In the genomic region with DNA sequence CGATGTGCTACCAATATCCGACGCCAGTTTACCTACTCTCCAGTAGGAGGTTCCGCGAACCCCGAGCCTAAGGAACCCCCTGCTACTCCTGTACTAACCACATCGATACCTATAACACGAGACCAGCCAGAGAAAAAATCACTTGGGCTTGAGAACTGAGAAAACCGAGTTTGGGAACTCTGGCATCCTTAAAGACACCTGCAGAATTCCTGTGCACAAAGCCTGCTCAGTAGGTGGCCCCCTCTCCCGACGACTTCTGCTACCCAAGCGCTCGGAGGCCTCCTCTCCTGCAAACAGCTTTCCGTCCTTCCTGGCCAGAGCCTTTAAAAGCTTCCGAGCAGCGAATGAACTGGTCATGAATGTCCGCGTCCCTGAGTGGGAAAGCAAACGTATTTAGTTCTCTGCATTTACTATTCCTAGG, we compare ENCODE assay signal across 8 mouse cellular contexts. TPM values are rescaled to one million over a fixed set of nuclear protein-coding genes. Genes with fewer than 3 reads are reported as not detected.
A peak's percentile ranks its signal among the peaks of the same experiment; 100 is the strongest.
DNase-seq lines count a peak whose midpoint lies in the region; ATAC-seq and TF ChIP-seq lines count a peak whose summit lies in the region.

No protein-coding gene starts in this region.

- no peak for TF ChIP-seq CTCF in ES-Bruce4 (IDR thresholded peaks at IDR 0.05; ENCODE audit: low read depth, low read length)

- H3K9me3 ChIP-seq in ES-Bruce4 (replicated peaks; ENCODE audit: control insufficient read depth, insufficient read depth, low read length, poor library complexity, severe bottlenecking), result no peaks in the 10 kb centered on the region
- H3K9me3 ChIP-seq in forebrain, embryonic 12.5 days, result no peaks in the 10 kb centered on the region
- no peaks in the 10 kb centered on the region for H3K9me3 ChIP-seq in intestine, embryonic 16.5 days (ENCODE audit: control insufficient read depth, low read length)
- H3K9me3 ChIP-seq in lung, embryonic 15.5 days, result no peaks in the 10 kb centered on the region

- no peaks in the 10 kb centered on the region for H3K36me3 ChIP-seq in ES-Bruce4 (ENCODE audit: control insufficient read depth, insufficient read depth, low read length, poor library complexity, severe bottlenecking)
- H3K36me3 ChIP-seq in forebrain, embryonic 12.5 days (replicated peaks), result no peaks in the 10 kb centered on the region
- no peaks in the 10 kb centered on the region for H3K36me3 ChIP-seq in intestine, embryonic 16.5 days (ENCODE audit: control insufficient read depth, insufficient read depth, low read length)
- no peaks in the 10 kb centered on the region for H3K36me3 ChIP-seq in lung, embryonic 15.5 days

- peak; percentile 40 for DNase-seq in embryo, embryonic 10 days (ENCODE audit: low spot score)
- no peak for DNase-seq in embryo, embryonic 9.5 days (ENCODE audit: extremely low spot score)
- DNase-seq in right cerebral cortex, postnatal 36 days (ENCODE audit: low spot score in 2 of 2), result peak; percentile 29 to 41
- no peak for DNase-seq in c-Kit-positive CD71-positive TER-119-positive erythroid progenitor cells, embryonic 14.5 days (ENCODE audit: low spot score)

- peak; percentile 17; the same call in 1 of the 2 replicates for ATAC-seq in forebrain, embryonic 12.5 days (ENCODE audit: low FRiP score)
- peak; percentile 25 for ATAC-seq in intestine, embryonic 16.5 days
- ATAC-seq in lung, embryonic 15.5 days (ENCODE audit: borderline replicate concordance, extremely low read depth, low FRiP score, low TSS enrichment), result peak; percentile 8; the same call in 1 of the 2 replicates

- no peak for TF ChIP-seq POLR2A in ES-Bruce4 (IDR thresholded peaks at IDR 0.05; ENCODE audit: insufficient read depth, low read length)

- H3K4me2 ChIP-seq in forebrain, embryonic 12.5 days, result peak overlapping the region; percentile 99
- peak overlapping the region; percentile 89 for H3K4me2 ChIP-seq in intestine, embryonic 16.5 days (ENCODE audit: low read depth, low read length)
- H3K4me2 ChIP-seq in lung, embryonic 15.5 days, result peak overlapping the region; percentile 99

- peak overlapping the region; percentile 53 for H3K9ac ChIP-seq in ES-Bruce4 (ENCODE audit: low read depth, poor library complexity, severe bottlenecking)
- peak overlapping the region; percentile 26; the same call in 1 of the 2 replicates for H3K9ac ChIP-seq in forebrain, embryonic 12.5 days
- peak overlapping the region; percentile 66 for H3K9ac ChIP-seq in intestine, embryonic 16.5 days (ENCODE audit: low read depth, low read length)
- peak overlapping the region; percentile 21; the same call in 1 of the 2 replicates for H3K9ac ChIP-seq in lung, embryonic 15.5 days

- TF ChIP-seq EP300 in ES-Bruce4 (IDR thresholded peaks at IDR 0.05; ENCODE audit: insufficient read depth, low read depth, low read length), result no peak

- H3K27ac ChIP-seq in ES-Bruce4 (ENCODE audit: insufficient read depth, low read length), result peak overlapping the region; percentile 94
- 0 out of 2 replicates have a peak overlapping the region, but pooled peaks have one; percentile 15 for H3K27ac ChIP-seq in forebrain, embryonic 12.5 days
- peak overlapping the region; percentile 93 for H3K27ac ChIP-seq in intestine, embryonic 16.5 days (ENCODE audit: low read length)
- peak overlapping the region; percentile 25; the same call in 1 of the 2 replicates for H3K27ac ChIP-seq in lung, embryonic 15.5 days

- H3K4me1 ChIP-seq in ES-Bruce4 (ENCODE audit: control insufficient read depth, insufficient read depth, low read length), result peaks cover 2% of the 10 kb centered on the region
- H3K4me1 ChIP-seq in forebrain, embryonic 12.5 days, result peaks cover 18% of the 10 kb centered on the region
- H3K4me1 ChIP-seq in intestine, embryonic 16.5 days (ENCODE audit: control insufficient read depth, insufficient read depth, low read length), result peaks cover 5% of the 10 kb centered on the region; the same call in 1 of the 2 replicates
- peaks cover 13% of the 10 kb centered on the region for H3K4me1 ChIP-seq in lung, embryonic 15.5 days

- WGBS in forebrain, embryonic 12.5 days, result 1% methylated on average over 19 of the region's 19 CpGs
- 1% methylated on average over 19 of the region's 19 CpGs for WGBS in intestine, embryonic 16.5 days
- WGBS in lung, embryonic 15.5 days, result 2% methylated on average over 19 of the region's 19 CpGs

- H3K27me3 ChIP-seq in ES-Bruce4 (ENCODE audit: control insufficient read depth, insufficient read depth, low read length, poor library complexity, severe bottlenecking), result peaks cover 5% of the 10 kb centered on the region
- H3K27me3 ChIP-seq in forebrain, embryonic 12.5 days, result peaks cover 45% of the 10 kb centered on the region
- H3K27me3 ChIP-seq in intestine, embryonic 16.5 days (replicated peaks; ENCODE audit: control insufficient read depth, insufficient read depth, low read length), result no peaks in the 10 kb centered on the region
- H3K27me3 ChIP-seq in lung, embryonic 15.5 days, result peaks cover 44% of the 10 kb centered on the region

- H3K4me3 ChIP-seq in ES-Bruce4 (ENCODE audit: low read depth, low read length), result peak overlapping the region; percentile 74
- peak overlapping the region; percentile 58 for H3K4me3 ChIP-seq in forebrain, embryonic 12.5 days (replicated peaks)
- H3K4me3 ChIP-seq in intestine, embryonic 16.5 days (ENCODE audit: low read length), result peak overlapping the region; percentile 70
- H3K4me3 ChIP-seq in lung, embryonic 15.5 days, result peak overlapping the region; percentile 58

RNA-seq across cellular contexts. Expression of a gene that starts 0.7 kb away (rescaled TPM):
- 22.1 and 26.5 TPM in 2 replicates for polyA plus RNA-seq in ES-Bruce4 (2011; ENCODE audit: insufficient read depth, insufficient read length, low read depth, missing spikeins)
- 1.9 and 2.2 TPM in 2 replicates for polyA plus RNA-seq in forebrain, embryonic 12.5 days (2016; fragmentation: Nextera tagmentation; extraction: Ambion mirVana)
- polyA plus RNA-seq in intestine, embryonic 16.5 days (2015; fragmentation: Nextera tagmentation; extraction: Ambion mirVana), result 95.3 and 105 TPM in 2 replicates
- polyA plus RNA-seq in lung, embryonic 15.5 days (2015; fragmentation: Nextera tagmentation; extraction: Ambion mirVana), result 4.7 and 5.0 TPM in 2 replicates

RNA-seq across cellular contexts. Expression of a gene that starts 15.0 kb away (rescaled TPM):
- 12.5 and 12.7 TPM in 2 replicates for polyA plus RNA-seq in ES-Bruce4 (2011; ENCODE audit: insufficient read depth, insufficient read length, low read depth, missing spikeins)
- polyA plus RNA-seq in forebrain, embryonic 12.5 days (2016; fragmentation: Nextera tagmentation; extraction: Ambion mirVana), result 20.2 and 20.4 TPM in 2 replicates
- polyA plus RNA-seq in intestine, embryonic 16.5 days (2015; fragmentation: Nextera tagmentation; extraction: Ambion mirVana), result 14.8 and 15.3 TPM in 2 replicates
- 14.2 and 15.7 TPM in 2 replicates for polyA plus RNA-seq in lung, embryonic 15.5 days (2015; fragmentation: Nextera tagmentation; extraction: Ambion mirVana)

Comparison
In these comparisons a context has a peak if more than half of its experiments do, and no peak if none do; other contexts are left out.
1. DNase-seq: peak in embryo, embryonic 10 days (single experiment) and right cerebral cortex, postnatal 36 days (2 of 2); none in embryo, embryonic 9.5 days (single experiment) and c-Kit-positive CD71-positive TER-119-positive erythroid progenitor cells, embryonic 14.5 days (single experiment).
2. H3K27ac ChIP-seq: peak in every context shown above with its lines; median percentile 94 in ES-Bruce4; 93 in intestine, embryonic 16.5 days; 25 in lung, embryonic 15.5 days; 15 in forebrain, embryonic 12.5 days.
3. Peak in every context shown above with its lines, with median percentiles within 50 percentile points of each other: H3K4me3 ChIP-seq, H3K9ac ChIP-seq, ATAC-seq and H3K4me2 ChIP-seq.